Mouse (Mus musculus): ENCODE results near the gene Fam8a1. TPM values are rescaled to one million over a fixed set of nuclear protein-coding genes. Genes with fewer than 3 reads are reported as not detected.

Fam8a1 gene
- total and polyA plus RNA-seq, 2 experiments from 2014 or later: 14.5 to 32.7 TPM

DNA sequence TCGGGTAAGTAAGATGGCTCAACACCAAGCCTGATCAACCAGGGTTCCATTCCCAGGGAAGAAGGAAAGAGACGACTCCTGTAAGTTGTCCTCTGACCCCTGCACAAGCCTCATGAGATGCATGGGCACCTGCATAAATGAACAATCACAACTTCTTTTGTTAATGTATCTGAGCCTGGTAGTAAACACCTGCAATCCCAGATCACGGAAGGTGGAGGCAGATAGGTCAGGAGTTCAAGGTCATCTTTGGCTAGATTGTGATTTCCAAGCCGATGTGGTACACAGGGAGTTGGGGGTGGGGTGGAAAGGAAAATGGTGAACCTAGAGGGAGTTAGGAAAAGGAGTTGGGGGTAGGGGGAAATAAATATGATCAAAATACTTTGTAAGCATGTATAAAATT is 36.5 kb upstream of the Fam8a1 start:
- Histone ChIP-seq H3K9me3 (ENCODE audit: low read length) (no peaks in the 10 kb centered on the region), H3K36me3 (ENCODE audit: insufficient read depth, low read length) (no peaks in the 10 kb centered on the region; the same call in 1 of the 2 replicates), H3K27ac (peak overlapping the region; percentile 80; the same call in 1 of the 2 replicates), H3K4me3 (ENCODE audit: low read length) (no peak overlapping the region), H3K4me1 (ENCODE audit: insufficient read depth, low read length) (0 out of 2 replicates have a peak, but pooled peaks cover 5% of the 10 kb centered on the region), H3K9ac (replicated peaks; ENCODE audit: low read length) (no peak overlapping the region), H3K4me2 (ENCODE audit: low read depth, low read length) (no peak overlapping the region), H3K27me3 (ENCODE audit: insufficient read depth, low read length) (no peaks in the 10 kb centered on the region)
- ATAC-seq (no peak), DNase-seq (ENCODE audit: low spot score) (no peak)
- TF ChIP-seq CTCF (IDR thresholded peaks at IDR 0.05; ENCODE audit: low read depth): no peak
- WGBS: 66% methylated on average over 4 of the region's 4 CpGs

DNA sequence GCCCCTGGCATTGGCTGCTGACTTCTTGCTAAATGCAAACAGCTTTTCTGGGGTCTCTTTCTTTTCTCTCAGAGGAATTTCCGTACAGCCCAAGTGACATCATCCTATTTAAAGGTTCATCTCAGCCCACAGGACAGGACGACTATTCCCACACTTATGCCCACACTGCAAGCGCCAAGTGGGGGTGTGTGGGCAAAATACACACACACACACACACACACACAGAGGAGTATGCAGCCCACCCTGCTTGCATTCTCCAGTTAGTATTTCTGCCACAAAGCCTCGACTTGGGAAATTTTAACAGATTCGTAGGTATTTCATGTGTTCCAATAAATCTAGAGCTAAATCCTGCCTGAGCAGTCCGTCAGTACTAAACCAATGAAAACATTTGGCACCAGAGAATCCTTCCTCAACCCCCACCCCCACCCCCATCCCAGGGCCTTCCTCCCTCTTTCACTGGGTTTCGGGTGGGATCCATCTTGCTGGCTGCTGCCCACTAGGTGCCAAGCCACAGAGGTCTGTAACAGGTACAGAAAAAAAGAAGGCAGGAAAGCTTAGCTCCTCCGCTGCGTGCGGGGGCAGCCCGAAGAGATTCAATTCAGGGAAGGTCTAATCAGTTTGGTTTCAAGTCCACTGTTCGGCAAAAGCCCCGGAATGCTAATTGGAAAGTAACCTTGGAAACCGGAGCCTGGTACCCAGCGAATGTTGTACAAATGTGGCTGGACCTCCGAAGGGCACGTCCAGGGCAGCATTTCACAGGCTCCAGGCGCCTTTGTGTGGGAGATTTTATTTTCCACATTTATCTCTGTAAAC is 35.8 kb upstream of the Fam8a1 start:
- H3K9ac ChIP-seq (replicated peaks; ENCODE audit: low read length): peak overlapping the region; percentile 25; the same call in 1 of the 2 replicates
- ATAC-seq (peak; percentile 94), DNase-seq (ENCODE audit: low spot score) (peak; percentile 87)
- no peak overlapping the region for H3K4me3 ChIP-seq (ENCODE audit: low read length)
- 0 out of 2 replicates have a peak, but pooled peaks cover 5% of the 10 kb centered on the region for H3K4me1 ChIP-seq (ENCODE audit: insufficient read depth, low read length)
- WGBS: 20% methylated on average over 18 of the region's 18 CpGs
- H3K27me3 ChIP-seq (ENCODE audit: insufficient read depth, low read length): no peaks in the 10 kb centered on the region
- H3K9me3 ChIP-seq (ENCODE audit: low read length): no peaks in the 10 kb centered on the region
- peak overlapping the region; percentile 40 for H3K4me2 ChIP-seq (ENCODE audit: low read depth, low read length)
- TF ChIP-seq CTCF (IDR thresholded peaks at IDR 0.05; ENCODE audit: low read depth): no peak
- H3K36me3 ChIP-seq (ENCODE audit: insufficient read depth, low read length): no peaks in the 10 kb centered on the region; the same call in 1 of the 2 replicates
- H3K27ac ChIP-seq: peak overlapping the region; percentile 80

DNA sequence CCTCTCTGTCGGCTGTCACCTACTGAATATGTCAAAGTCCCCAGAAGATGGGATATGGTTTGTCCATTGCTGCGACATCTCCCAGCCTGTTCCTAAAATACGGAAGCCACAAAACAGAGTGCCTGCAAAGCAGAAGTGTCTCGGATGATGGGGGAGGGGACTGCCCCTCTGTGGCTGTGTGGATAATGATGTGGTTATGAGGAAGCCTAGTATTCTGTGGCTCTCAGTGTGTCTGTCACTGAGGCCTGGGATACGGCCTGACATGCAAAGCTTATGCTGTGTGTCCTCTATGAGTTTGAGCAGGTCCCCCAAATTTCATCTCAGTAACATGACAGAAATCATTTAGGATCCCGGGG is 35.2 kb upstream of the Fam8a1 start:
- 23% methylated on average over 6 of the region's 6 CpGs for WGBS
- peak overlapping the region; percentile 80 for H3K27ac ChIP-seq
- ATAC-seq: peak; percentile 87
- H3K9ac ChIP-seq (replicated peaks; ENCODE audit: low read length): no peak overlapping the region
- H3K36me3 ChIP-seq (ENCODE audit: insufficient read depth, low read length): no peaks in the 10 kb centered on the region; the same call in 1 of the 2 replicates
- no peaks in the 10 kb centered on the region for H3K9me3 ChIP-seq (ENCODE audit: low read length)
- H3K4me1 ChIP-seq (ENCODE audit: insufficient read depth, low read length): 0 out of 2 replicates have a peak, but pooled peaks cover 5% of the 10 kb centered on the region
- no peak overlapping the region for H3K4me3 ChIP-seq (ENCODE audit: low read length)
- no peaks in the 10 kb centered on the region for H3K27me3 ChIP-seq (ENCODE audit: insufficient read depth, low read length)
- TF ChIP-seq CTCF (IDR thresholded peaks at IDR 0.05; ENCODE audit: low read depth): no peak
- peak; percentile 65 for DNase-seq (ENCODE audit: low spot score)
- H3K4me2 ChIP-seq (ENCODE audit: low read depth, low read length): peak overlapping the region; percentile 40

DNA sequence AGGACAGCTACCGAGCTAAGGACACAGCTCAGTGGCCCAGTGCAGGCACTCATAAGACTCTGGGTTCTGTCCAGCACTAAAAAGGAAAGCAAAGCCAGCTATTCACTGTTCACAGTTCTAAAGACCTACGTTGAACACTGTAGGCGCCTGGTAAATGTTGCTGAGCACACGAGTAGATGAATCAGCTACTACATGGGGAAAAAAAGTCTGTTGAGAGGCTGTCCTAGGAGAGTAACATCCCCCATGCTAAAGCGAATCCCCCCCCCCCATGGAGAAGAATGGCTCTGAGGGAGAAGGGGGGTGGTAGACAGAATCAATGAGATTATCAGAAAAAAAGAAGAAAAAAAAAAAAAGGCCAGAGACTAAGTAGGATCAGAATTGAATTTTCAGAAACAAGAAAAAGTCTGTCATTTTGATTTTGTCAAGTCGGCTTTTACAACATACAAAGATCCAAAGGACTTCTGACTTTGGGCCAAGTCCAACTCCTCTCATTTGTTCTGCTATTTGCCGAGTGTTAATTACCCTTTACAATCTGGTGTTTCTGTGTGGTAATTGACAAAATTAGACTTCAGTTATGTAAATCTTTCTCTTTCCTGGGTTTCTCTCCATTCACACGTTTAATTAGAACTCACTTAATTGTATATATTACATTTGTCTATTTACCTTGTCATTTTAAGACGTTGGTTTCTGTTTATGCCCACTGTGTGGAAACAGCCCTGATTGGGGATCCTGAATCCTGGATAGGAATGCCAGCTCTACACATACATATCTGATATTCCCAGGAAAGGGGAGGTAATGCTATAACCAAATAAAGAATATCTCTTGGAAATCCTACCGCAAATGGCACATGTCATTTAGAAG is 28.5 kb upstream of the Fam8a1 start:
- TF ChIP-seq CTCF (IDR thresholded peaks at IDR 0.05; ENCODE audit: low read depth): no peak
- ATAC-seq (no peak), DNase-seq (ENCODE audit: low spot score) (no peak)
- no peak overlapping the region for H3K4me2 ChIP-seq (ENCODE audit: low read depth, low read length)
- H3K27me3 ChIP-seq (ENCODE audit: insufficient read depth, low read length): no peaks in the 10 kb centered on the region
- no peaks in the 10 kb centered on the region; the same call in 1 of the 2 replicates for H3K36me3 ChIP-seq (ENCODE audit: insufficient read depth, low read length)
- no peak overlapping the region for H3K27ac ChIP-seq
- H3K9me3 ChIP-seq (ENCODE audit: low read length): no peaks in the 10 kb centered on the region
- no peak overlapping the region for H3K9ac ChIP-seq (replicated peaks; ENCODE audit: low read length)
- H3K4me3 ChIP-seq (ENCODE audit: low read length): no peak overlapping the region
- 73% methylated on average over 10 of the region's 10 CpGs for WGBS
- no peaks in the 10 kb centered on the region for H3K4me1 ChIP-seq (ENCODE audit: insufficient read depth, low read length)

DNA sequence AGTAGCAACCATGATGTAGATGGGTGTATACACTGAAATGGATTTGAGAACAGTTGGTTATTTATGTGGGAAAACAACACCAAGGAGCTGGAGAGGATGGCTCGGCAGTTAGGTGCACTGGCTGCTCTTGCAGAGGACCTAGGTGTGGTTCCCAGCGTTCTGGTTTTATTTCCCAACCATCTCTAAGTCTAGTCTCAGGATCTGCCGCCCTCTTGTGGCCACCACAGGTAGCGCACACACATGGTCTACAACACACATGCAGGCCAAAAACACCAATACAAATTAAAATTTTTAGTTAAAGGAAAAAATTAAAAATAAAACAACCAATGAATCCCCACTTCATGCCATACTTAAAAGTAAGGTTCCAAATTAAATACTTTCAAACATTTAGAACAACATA is 27.0 kb upstream of the Fam8a1 start:
- H3K27me3 ChIP-seq (ENCODE audit: insufficient read depth, low read length): no peaks in the 10 kb centered on the region
- no peak overlapping the region for H3K27ac ChIP-seq
- no peak for DNase-seq (ENCODE audit: low spot score)
- H3K4me1 ChIP-seq (ENCODE audit: insufficient read depth, low read length): no peaks in the 10 kb centered on the region
- no peaks in the 10 kb centered on the region for H3K9me3 ChIP-seq (ENCODE audit: low read length)
- TF ChIP-seq CTCF (IDR thresholded peaks at IDR 0.05; ENCODE audit: low read depth): peak; percentile 50
- H3K36me3 ChIP-seq (ENCODE audit: insufficient read depth, low read length): no peaks in the 10 kb centered on the region
- H3K4me2 ChIP-seq (ENCODE audit: low read depth, low read length): no peak overlapping the region
- no peak for ATAC-seq
- 86% methylated on average over 4 of the region's 4 CpGs for WGBS
- H3K4me3 ChIP-seq (ENCODE audit: low read length): no peak overlapping the region
- H3K9ac ChIP-seq (replicated peaks; ENCODE audit: low read length): no peak overlapping the region

DNA sequence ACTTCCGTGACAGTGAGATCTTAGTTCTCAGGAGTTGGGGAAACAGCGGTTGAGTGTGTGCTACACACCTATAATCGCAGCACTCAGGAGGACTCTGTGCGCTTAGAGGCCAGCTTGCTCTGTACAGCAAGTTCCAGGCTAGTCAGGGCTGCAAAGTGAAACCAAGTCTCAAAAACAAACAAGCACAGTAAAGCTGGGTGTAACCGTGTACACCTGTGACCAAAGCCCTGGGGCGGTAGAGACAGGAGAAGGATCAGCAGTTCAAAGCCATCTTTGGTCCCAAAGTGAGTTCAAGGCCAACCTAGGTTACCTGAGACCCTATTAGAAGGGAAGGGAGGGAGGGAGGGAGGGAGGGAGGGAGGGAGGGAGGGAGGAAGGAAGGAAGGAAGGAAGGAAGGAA is 25.1 kb upstream of the Fam8a1 start:
- WGBS: 90% methylated on average over 6 of the region's 6 CpGs
- H3K9ac ChIP-seq (replicated peaks; ENCODE audit: low read length): no peak overlapping the region
- no peaks in the 10 kb centered on the region for H3K36me3 ChIP-seq (ENCODE audit: insufficient read depth, low read length)
- H3K4me1 ChIP-seq (ENCODE audit: insufficient read depth, low read length): no peaks in the 10 kb centered on the region
- ATAC-seq (no peak), DNase-seq (ENCODE audit: low spot score) (no peak)
- H3K4me3 ChIP-seq (ENCODE audit: low read length): no peak overlapping the region
- no peaks in the 10 kb centered on the region for H3K9me3 ChIP-seq (ENCODE audit: low read length)
- H3K27ac ChIP-seq: no peak overlapping the region
- H3K27me3 ChIP-seq (ENCODE audit: insufficient read depth, low read length): no peaks in the 10 kb centered on the region
- no peak overlapping the region for H3K4me2 ChIP-seq (ENCODE audit: low read depth, low read length)
- no peak for TF ChIP-seq CTCF (IDR thresholded peaks at IDR 0.05; ENCODE audit: low read depth)
